8 mouse cellular contexts compared by ENCODE assay signal in the genomic region with DNA sequence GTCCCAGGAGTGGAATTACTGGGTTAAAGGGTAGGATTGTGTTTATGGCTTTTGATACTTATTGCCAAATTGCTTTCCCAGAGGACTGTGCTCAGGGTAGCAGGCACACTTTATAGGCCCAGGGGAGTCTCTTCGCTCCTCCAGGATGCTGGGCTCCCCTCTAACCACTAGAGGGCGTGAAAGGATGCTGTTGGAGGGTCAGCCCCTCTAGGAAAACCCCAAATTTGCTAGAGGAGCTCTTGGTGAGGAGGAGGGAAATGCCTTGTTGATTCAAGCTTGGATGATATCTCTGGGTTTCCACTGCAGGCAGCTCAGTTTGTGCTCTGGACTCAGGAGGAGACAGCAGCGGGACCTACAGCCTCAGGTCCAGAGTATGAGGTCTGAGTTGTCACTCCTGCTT. TPM values are rescaled to one million over a fixed set of nuclear protein-coding genes. Genes with fewer than 3 reads are reported as not detected.
DNase-seq lines count a peak whose midpoint lies in the region; ATAC-seq and TF ChIP-seq lines count a peak whose summit lies in the region.

No protein-coding gene starts in this region.

- TF ChIP-seq CTCF in gastrocnemius, adult 2 months (IDR thresholded peaks at IDR 0.05): peak; percentile 57
- peak; percentile 33; the same call in 1 of the 2 replicates for TF ChIP-seq CTCF in embryonic fibroblast, embryonic 13.5 days (IDR thresholded peaks at IDR 0.05; ENCODE audit: borderline replicate concordance, insufficient read depth, low read length)
- peak; percentile 68 for TF ChIP-seq CTCF in lung, postnatal 0 days (IDR thresholded peaks at IDR 0.05)

- intact Hi-C loops in gastrocnemius, adult 2 months (cut with DNase I): no loop called here
- intact Hi-C loops in gastrocnemius, postnatal 36 days (cut with DNase I): no loop called here

- no peaks in the 10 kb centered on the region for H3K4me1 ChIP-seq in midbrain, embryonic 11.5 days (ENCODE audit: control insufficient read depth, insufficient read depth, low read length)
- H3K4me1 ChIP-seq in midbrain, embryonic 15.5 days: no peaks in the 10 kb centered on the region
- H3K4me1 ChIP-seq in embryonic fibroblast, embryonic 13.5 days (ENCODE audit: control insufficient read depth, insufficient read depth, low read length): 0 out of 2 replicates have a peak, but pooled peaks cover 4% of the 10 kb centered on the region
- H3K4me1 ChIP-seq in lung, postnatal 0 days (ENCODE audit: insufficient read depth, low read depth, low read length): no peaks in the 10 kb centered on the region

- no peaks in the 10 kb centered on the region for H3K9me3 ChIP-seq in midbrain, embryonic 11.5 days (ENCODE audit: control insufficient read depth, low read length)
- H3K9me3 ChIP-seq in midbrain, embryonic 15.5 days: no peaks in the 10 kb centered on the region
- H3K9me3 ChIP-seq in lung, postnatal 0 days (ENCODE audit: low read length): no peaks in the 10 kb centered on the region

- TF ChIP-seq POLR2A in embryonic fibroblast, embryonic 13.5 days (IDR thresholded peaks at IDR 0.05; ENCODE audit: low read depth, low read length): no peak

- no peak for TF ChIP-seq EP300 in lung, postnatal 0 days (IDR thresholded peaks at IDR 0.05)

- no peaks in the 10 kb centered on the region for H3K27me3 ChIP-seq in midbrain, embryonic 11.5 days (ENCODE audit: control insufficient read depth, insufficient read depth, low read length)
- H3K27me3 ChIP-seq in midbrain, embryonic 15.5 days (replicated peaks): no peaks in the 10 kb centered on the region
- H3K27me3 ChIP-seq in lung, postnatal 0 days (replicated peaks; ENCODE audit: insufficient read depth, low read length): no peaks in the 10 kb centered on the region

- H3K36me3 ChIP-seq in midbrain, embryonic 11.5 days (ENCODE audit: control insufficient read depth, insufficient read depth, low read length): no peaks in the 10 kb centered on the region
- H3K36me3 ChIP-seq in midbrain, embryonic 15.5 days (replicated peaks): no peaks in the 10 kb centered on the region
- H3K36me3 ChIP-seq in lung, postnatal 0 days (ENCODE audit: insufficient read depth, low read length): no peaks in the 10 kb centered on the region

- no peak overlapping the region for H3K9ac ChIP-seq in midbrain, embryonic 11.5 days (ENCODE audit: low read length)
- H3K9ac ChIP-seq in midbrain, embryonic 15.5 days: no peak overlapping the region
- no peak overlapping the region for H3K9ac ChIP-seq in lung, postnatal 0 days (replicated peaks; ENCODE audit: low read depth)

- H3K4me3 ChIP-seq in gastrocnemius, adult 2 months: no peak overlapping the region
- H3K4me3 ChIP-seq in midbrain, embryonic 11.5 days (ENCODE audit: low read depth, low read length): no peak overlapping the region
- H3K4me3 ChIP-seq in midbrain, embryonic 15.5 days: no peak overlapping the region
- no peak overlapping the region for H3K4me3 ChIP-seq in embryonic fibroblast, embryonic 13.5 days (ENCODE audit: insufficient read depth, low read length)
- H3K4me3 ChIP-seq in lung, postnatal 0 days (ENCODE audit: low read depth, low read length): no peak overlapping the region

- WGBS in midbrain, embryonic 11.5 days: 15% methylated on average over 3 of the region's 3 CpGs
- 20% methylated on average over 3 of the region's 3 CpGs for WGBS in midbrain, embryonic 15.5 days
- WGBS in lung, postnatal 0 days: 21% methylated on average over 3 of the region's 3 CpGs

- H3K27ac ChIP-seq in gastrocnemius, adult 2 months: no peak overlapping the region
- H3K27ac ChIP-seq in midbrain, embryonic 11.5 days (ENCODE audit: low read depth, low read length): no peak overlapping the region
- no peak overlapping the region for H3K27ac ChIP-seq in midbrain, embryonic 15.5 days
- H3K27ac ChIP-seq in embryonic fibroblast, embryonic 13.5 days (ENCODE audit: insufficient read depth, low read length): no peak overlapping the region
- no peak overlapping the region for H3K27ac ChIP-seq in lung, postnatal 0 days (ENCODE audit: low read length)

- 0 out of 2 replicates have a peak, but pooled peaks have one; percentile 61 for ATAC-seq in midbrain, embryonic 11.5 days (ENCODE audit: low FRiP score)
- no peak for ATAC-seq in midbrain, embryonic 15.5 days (replicated peaks)
- ATAC-seq in lung, postnatal 0 days: no peak
- no peak for ATAC-seq in monocyte, adult 5-6 weeks (replicated peaks; ENCODE audit: insufficient number of reproducible peaks, low FRiP score, low TSS enrichment, poor library complexity, severe bottlenecking)

- no peak for DNase-seq in gastrocnemius, adult 2 months
- no peak for DNase-seq in gastrocnemius, postnatal 36 days
- peak; percentile 89 for DNase-seq in midbrain, embryonic 11.5 days (ENCODE audit: low spot score, missing footprints)
- peak; percentile 19 for DNase-seq in lung, postnatal 0 days (ENCODE audit: low spot score)
- DNase-seq in thymus, postnatal 36 days: peak; percentile 13 to 29

- no peak overlapping the region for H3K4me2 ChIP-seq in midbrain, embryonic 11.5 days
- H3K4me2 ChIP-seq in midbrain, embryonic 15.5 days: no peak overlapping the region
- H3K4me2 ChIP-seq in lung, postnatal 0 days (replicated peaks; ENCODE audit: low read depth, low read length): no peak overlapping the region

RNA-seq across cellular contexts. Expression of gene Nog, which starts 58.8 kb away (rescaled TPM):
- total RNA-seq in gastrocnemius, adult 2 months (2021): 1 to 10 TPM; 3.1 to 3.5 TPM
- 1 to 10 TPM; 2.3 to 3.1 TPM for total RNA-seq in gastrocnemius, postnatal 36 days (2021)
- 5.0 and 6.1 TPM in 2 replicates for polyA plus RNA-seq in midbrain, embryonic 11.5 days (2014; fragmentation: Nextera tagmentation; extraction: Ambion mirVana)
- polyA plus RNA-seq in midbrain, embryonic 15.5 days (2015; fragmentation: Nextera tagmentation; extraction: Ambion mirVana): 3.6 and 3.8 TPM in 2 replicates
- 0.97 and 2.0 TPM in 2 replicates for polyA plus RNA-seq in embryonic fibroblast, embryonic 13.5 days (2011; ENCODE audit: insufficient read length, low read depth, missing spikeins)
- 0.86 and 0.95 TPM in 2 replicates for polyA plus RNA-seq in lung, postnatal 0 days (2015; fragmentation: Nextera tagmentation; extraction: Ambion mirVana)
- total RNA-seq in monocyte, adult 5-6 weeks (2017): not detected in 3 replicates

Comparison
In these comparisons a context has a peak if more than half of its experiments do, and no peak if none do; other contexts are left out.
1. DNase-seq: peak in midbrain, embryonic 11.5 days (single experiment), lung, postnatal 0 days (single experiment) and thymus, postnatal 36 days (2 of 2); none in gastrocnemius, adult 2 months (single experiment) and gastrocnemius, postnatal 36 days (0 of 2).
2. Peak in every context shown above with its lines, with median percentiles within 50 percentile points of each other: CTCF ChIP-seq.